Mouse (Mus musculus): ENCODE measurements around the gene Isca2. TPM values are rescaled to one million over a fixed set of nuclear protein-coding genes. Genes with fewer than 3 reads are reported as not detected.

Isca2 gene
- polyA plus RNA-seq, 1 experiment = 44.7 TPM

GRCm38 (mm10) chr12:84794647-84795046 lies 21.6 kb downstream of the Isca2 start:
- H3K4me1 ChIP-seq (ENCODE audit: control insufficient read depth, insufficient read depth, low read length) = peaks cover 5% of the 10 kb centered on the region; the same call in 1 of the 2 replicates
- H3K27ac ChIP-seq (ENCODE audit: insufficient read depth, low read length) = no peak overlapping the region
- no peak overlapping the region for H3K4me3 ChIP-seq (ENCODE audit: insufficient read depth, low read length)
- TF ChIP-seq POLR2A (IDR thresholded peaks at IDR 0.05; ENCODE audit: low read depth, low read length) (no peak), CTCF (IDR thresholded peaks at IDR 0.05; ENCODE audit: borderline replicate concordance, insufficient read depth, low read length) (no peak)

GRCm38 (mm10) chr12:84799086-84799485 lies 26.0 kb downstream of the Isca2 start:
- Histone ChIP-seq H3K4me3 (ENCODE audit: insufficient read depth, low read length) (no peak overlapping the region), H3K27ac (ENCODE audit: insufficient read depth, low read length) (no peak overlapping the region), H3K4me1 (ENCODE audit: control insufficient read depth, insufficient read depth, low read length) (no peaks in the 10 kb centered on the region)
- TF ChIP-seq POLR2A (IDR thresholded peaks at IDR 0.05; ENCODE audit: low read depth, low read length) (no peak), CTCF (IDR thresholded peaks at IDR 0.05; ENCODE audit: borderline replicate concordance, insufficient read depth, low read length) (no peak)

- Histone ChIP-seq H3K4me3 (ENCODE audit: insufficient read depth, low read length) (no peak overlapping the region), H3K27ac (ENCODE audit: insufficient read depth, low read length) (no peak overlapping the region), H3K4me1 (ENCODE audit: control insufficient read depth, insufficient read depth, low read length) (no peaks in the 10 kb centered on the region)
- TF ChIP-seq CTCF (IDR thresholded peaks at IDR 0.05; ENCODE audit: borderline replicate concordance, insufficient read depth, low read length) (no peak), POLR2A (IDR thresholded peaks at IDR 0.05; ENCODE audit: low read depth, low read length) (no peak)
Measured at GRCm38 (mm10) chr12:84800419-84800818, 27.4 kb downstream of the Isca2 start.

- H3K27ac ChIP-seq (ENCODE audit: insufficient read depth, low read length) = no peak overlapping the region
- no peak overlapping the region for H3K4me3 ChIP-seq (ENCODE audit: insufficient read depth, low read length)
- TF ChIP-seq CTCF (IDR thresholded peaks at IDR 0.05; ENCODE audit: borderline replicate concordance, insufficient read depth, low read length) (no peak), POLR2A (IDR thresholded peaks at IDR 0.05; ENCODE audit: low read depth, low read length) (no peak)
- no peaks in the 10 kb centered on the region for H3K4me1 ChIP-seq (ENCODE audit: control insufficient read depth, insufficient read depth, low read length)
Measured at GRCm38 (mm10) chr12:84801532-84802110, 28.6 kb downstream of the Isca2 start.

- TF ChIP-seq POLR2A (IDR thresholded peaks at IDR 0.05; ENCODE audit: low read depth, low read length) = no peak
- no peak for TF ChIP-seq CTCF (IDR thresholded peaks at IDR 0.05; ENCODE audit: borderline replicate concordance, insufficient read depth, low read length)
- Histone ChIP-seq H3K4me1 (ENCODE audit: control insufficient read depth, insufficient read depth, low read length) (no peaks in the 10 kb centered on the region), H3K27ac (ENCODE audit: insufficient read depth, low read length) (no peak overlapping the region), H3K4me3 (ENCODE audit: insufficient read depth, low read length) (no peak overlapping the region)
Measured at GRCm38 (mm10) chr12:84802625-84803024, 29.6 kb downstream of the Isca2 start.

GRCm38 (mm10) chr12:84805228-84805842 lies 32.3 kb downstream of the Isca2 start:
- Histone ChIP-seq H3K27ac (ENCODE audit: insufficient read depth, low read length) (no peak overlapping the region), H3K4me1 (ENCODE audit: control insufficient read depth, insufficient read depth, low read length) (no peaks in the 10 kb centered on the region)
- TF ChIP-seq CTCF (IDR thresholded peaks at IDR 0.05; ENCODE audit: borderline replicate concordance, insufficient read depth, low read length) (no peak), POLR2A (IDR thresholded peaks at IDR 0.05; ENCODE audit: low read depth, low read length) (no peak)

GRCm38 (mm10) chr12:84806010-84806409 lies 33.0 kb downstream of the Isca2 start:
- Histone ChIP-seq H3K27ac (ENCODE audit: insufficient read depth, low read length) (no peak overlapping the region), H3K4me1 (ENCODE audit: control insufficient read depth, insufficient read depth, low read length) (no peaks in the 10 kb centered on the region), H3K4me3 (ENCODE audit: insufficient read depth, low read length) (no peak overlapping the region)
- TF ChIP-seq CTCF (IDR thresholded peaks at IDR 0.05; ENCODE audit: borderline replicate concordance, insufficient read depth, low read length) = no peak
- TF ChIP-seq POLR2A (IDR thresholded peaks at IDR 0.05; ENCODE audit: low read depth, low read length) = no peak

More at GRCm38 (mm10) chr12:84805228-84805842, 32.3 kb downstream of the Isca2 start:
- H3K4me3 ChIP-seq (ENCODE audit: insufficient read depth, low read length) = no peak overlapping the region

GRCm38 (mm10) chr12:84806726-84807125 lies 33.7 kb downstream of the Isca2 start:
- Histone ChIP-seq H3K4me1 (ENCODE audit: control insufficient read depth, insufficient read depth, low read length) (no peaks in the 10 kb centered on the region), H3K27ac (ENCODE audit: insufficient read depth, low read length) (no peak overlapping the region), H3K4me3 (ENCODE audit: insufficient read depth, low read length) (no peak overlapping the region)
- TF ChIP-seq POLR2A (IDR thresholded peaks at IDR 0.05; ENCODE audit: low read depth, low read length) = no peak
- no peak for TF ChIP-seq CTCF (IDR thresholded peaks at IDR 0.05; ENCODE audit: borderline replicate concordance, insufficient read depth, low read length)

- Histone ChIP-seq H3K4me3 (ENCODE audit: insufficient read depth, low read length) (no peak overlapping the region), H3K4me1 (ENCODE audit: control insufficient read depth, insufficient read depth, low read length) (no peaks in the 10 kb centered on the region), H3K27ac (ENCODE audit: insufficient read depth, low read length) (no peak overlapping the region)
- no peak for TF ChIP-seq CTCF (IDR thresholded peaks at IDR 0.05; ENCODE audit: borderline replicate concordance, insufficient read depth, low read length)
- TF ChIP-seq POLR2A (IDR thresholded peaks at IDR 0.05; ENCODE audit: low read depth, low read length) = no peak
Measured at GRCm38 (mm10) chr12:84807351-84807750, 34.3 kb downstream of the Isca2 start.

- TF ChIP-seq CTCF (IDR thresholded peaks at IDR 0.05; ENCODE audit: borderline replicate concordance, insufficient read depth, low read length) (no peak), POLR2A (IDR thresholded peaks at IDR 0.05; ENCODE audit: low read depth, low read length) (no peak)
- no peak overlapping the region for H3K4me3 ChIP-seq (ENCODE audit: insufficient read depth, low read length)
- H3K27ac ChIP-seq (ENCODE audit: insufficient read depth, low read length) = no peak overlapping the region
- no peaks in the 10 kb centered on the region for H3K4me1 ChIP-seq (ENCODE audit: control insufficient read depth, insufficient read depth, low read length)
Measured at GRCm38 (mm10) chr12:84809033-84809432, 36.0 kb downstream of the Isca2 start.

All from embryonic fibroblast, embryonic 13.5 days (primary cell).